Mouse (Mus musculus) macrophage (primary cell): ENCODE data around the gene Nap1l4. TPM values are rescaled to one million over a fixed set of nuclear protein-coding genes. Genes with fewer than 3 reads are reported as not detected.
"Not testable (repeated sequence)": the region's sequence is repeated elsewhere in the genome, so short reads cannot be mapped to it uniquely, and the experiment has no call there.

Source experiments
- H3K27ac ChIP-seq: fragments of 350-480 bp; formaldehyde crosslinking; 2 replicates; pipeline ENCODE4 v1.9.0; 2021
- H3K36me3 ChIP-seq: fragments of 350-480 bp; formaldehyde crosslinking; 2 replicates; pipeline ENCODE4 v1.9.0; 2021; ENCODE audit errors: inconsistent target
- H3K4me3 ChIP-seq: fragments of 350-480 bp; formaldehyde crosslinking; 2 replicates; pipeline ENCODE4 v1.9.0; 2021; ENCODE audit errors: inconsistent target
- H3K79me2 ChIP-seq: fragments of 350-480 bp; formaldehyde crosslinking; 2 replicates; pipeline ENCODE4 v1.9.0; 2021; ENCODE audit errors: inconsistent target
- WGBS: methylation state at CpG from one replicate; pipeline ENCODE4 v1.1.7; 2026; ENCODE audit warnings: inconsistent platforms; ENCODE audit not compliant: missing documents; 5-methylcytosine and 5-hydroxymethylcytosine counted together
- polyA plus RNA-seq: library from polyadenylated mRNA; stranded (reverse); fragments of 250-400 nt; gene quantifications from 3 replicates; pipeline ENCODE4 v1.2.4, GENCODE M21; 2018; ENCODE audit warnings: inconsistent platforms

Gene Nap1l4
- polyA plus RNA-seq, 1 experiment from 2014 or later: 75.6 TPM

DNA sequence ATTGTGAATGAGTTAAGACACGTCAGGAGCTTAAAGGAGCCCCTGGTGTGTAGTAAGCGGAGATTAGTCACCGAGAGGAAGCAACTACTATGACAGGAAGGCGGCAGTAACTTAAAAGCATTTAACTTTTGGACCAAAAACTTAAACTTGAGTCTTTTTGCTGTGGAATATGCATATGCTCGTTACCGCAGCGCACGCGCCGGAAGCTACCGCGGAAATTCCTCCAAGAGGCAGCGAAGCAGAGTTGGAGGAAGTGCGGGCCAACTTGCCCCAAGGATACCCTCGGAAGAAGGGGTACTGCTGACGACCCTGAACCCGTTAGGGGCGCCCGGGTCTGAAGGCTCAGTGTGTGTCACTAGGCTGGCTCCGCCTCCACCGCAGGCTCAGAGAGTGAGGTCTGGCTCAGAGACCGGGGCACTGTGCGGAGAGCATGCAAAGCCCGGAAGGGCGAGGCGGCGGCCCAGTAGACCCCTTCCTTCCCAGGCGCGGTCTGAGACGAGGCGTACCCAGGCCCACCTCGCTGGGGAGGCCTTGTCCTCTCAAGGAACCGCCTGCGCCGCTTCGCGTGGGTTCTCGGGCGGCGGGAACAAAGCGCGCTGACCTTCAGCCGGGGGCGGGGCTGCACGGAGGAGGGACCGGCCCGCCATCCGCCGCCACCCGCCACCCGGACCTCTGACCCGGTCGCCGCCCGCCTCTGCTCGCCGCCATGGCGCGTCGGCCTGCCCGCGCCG, 510 bp downstream of the Nap1l4 start:
- H3K27ac ChIP-seq: peak overlapping the region; percentile 82
- peaks cover 51% of the 10 kb centered on the region for H3K79me2 ChIP-seq
- peak overlapping the region; percentile 83 for H3K4me3 ChIP-seq
- 2% methylated on average over 58 of the region's 63 CpGs for WGBS
- no peaks in the 10 kb centered on the region for H3K36me3 ChIP-seq

DNA sequence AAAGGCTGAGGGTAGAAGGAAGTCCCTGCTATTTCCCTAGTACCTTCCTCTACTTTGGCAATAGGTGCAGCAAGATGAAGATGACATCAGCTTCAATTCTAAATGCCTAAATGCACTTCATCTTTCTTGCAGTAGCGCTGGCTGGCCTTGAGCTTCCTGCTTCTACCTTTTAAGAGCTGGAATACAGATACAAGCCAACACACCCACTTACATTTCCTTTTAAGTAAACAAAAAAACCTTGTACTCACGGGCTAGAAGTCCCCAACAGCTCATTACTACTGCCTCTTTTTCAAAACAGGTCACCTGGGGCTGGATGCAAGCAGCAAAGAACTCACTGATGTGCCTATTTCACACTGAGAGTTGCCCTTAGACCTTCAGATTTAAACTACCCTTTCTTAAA, 2.4 kb downstream of the Nap1l4 start:
- H3K27ac ChIP-seq: no peak overlapping the region
- 32% methylated on average over 2 of the region's 2 CpGs for WGBS
- H3K36me3 ChIP-seq: no peaks in the 10 kb centered on the region
- H3K79me2 ChIP-seq: peaks cover 69% of the 10 kb centered on the region
- H3K4me3 ChIP-seq: no peak overlapping the region

DNA sequence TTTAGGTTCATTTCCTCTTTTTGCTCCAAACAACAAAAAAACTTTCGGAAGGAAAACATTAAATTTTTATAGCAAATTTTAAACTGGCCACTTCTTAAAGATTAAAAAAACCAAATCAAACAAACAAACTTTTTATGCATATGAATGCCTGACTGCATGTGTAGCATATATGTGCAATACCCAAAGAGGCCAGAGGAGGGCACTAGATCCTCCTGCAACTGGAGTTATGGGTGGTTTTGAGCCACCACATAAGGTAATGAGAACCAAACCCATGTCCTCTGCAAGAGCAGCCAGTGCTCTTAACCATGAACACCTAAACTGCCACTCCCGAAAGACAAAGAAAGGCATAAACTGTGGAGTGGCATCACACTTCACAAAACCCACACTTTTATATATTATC, 4.5 kb downstream of the Nap1l4 start:
- Histone ChIP-seq H3K27ac (no peak overlapping the region), H3K36me3 (peaks cover 6% of the 10 kb centered on the region; the same call in 1 of the 2 replicates), H3K79me2 (peaks cover 91% of the 10 kb centered on the region), H3K4me3 (no peak overlapping the region)
- WGBS: 78% methylated on average over 2 of the region's 2 CpGs

DNA sequence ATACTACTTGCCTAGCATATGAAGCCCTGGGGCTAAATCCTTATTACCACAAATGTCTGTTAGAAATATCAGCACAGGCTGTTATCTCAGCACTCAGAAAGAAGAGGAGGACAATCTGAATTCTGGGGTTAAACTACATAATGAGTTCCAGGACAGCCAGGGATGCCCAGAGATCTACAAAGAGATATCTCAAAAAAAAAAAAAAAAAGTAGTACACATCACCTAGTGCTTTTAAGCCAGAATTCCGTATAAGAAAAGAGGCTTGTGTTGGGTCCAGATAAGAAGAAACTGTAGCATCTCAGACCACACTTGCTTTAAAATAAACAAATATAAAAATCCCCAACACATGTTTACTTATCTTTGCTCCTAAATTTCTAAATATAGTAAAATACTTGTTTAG, 10.2 kb downstream of the Nap1l4 start:
- 100% methylated on average over 1 of the region's 1 CpGs for WGBS
- peaks cover 73% of the 10 kb centered on the region for H3K79me2 ChIP-seq
- no peak overlapping the region for H3K27ac ChIP-seq
- no peak overlapping the region for H3K4me3 ChIP-seq
- peaks cover 58% of the 10 kb centered on the region for H3K36me3 ChIP-seq

DNA sequence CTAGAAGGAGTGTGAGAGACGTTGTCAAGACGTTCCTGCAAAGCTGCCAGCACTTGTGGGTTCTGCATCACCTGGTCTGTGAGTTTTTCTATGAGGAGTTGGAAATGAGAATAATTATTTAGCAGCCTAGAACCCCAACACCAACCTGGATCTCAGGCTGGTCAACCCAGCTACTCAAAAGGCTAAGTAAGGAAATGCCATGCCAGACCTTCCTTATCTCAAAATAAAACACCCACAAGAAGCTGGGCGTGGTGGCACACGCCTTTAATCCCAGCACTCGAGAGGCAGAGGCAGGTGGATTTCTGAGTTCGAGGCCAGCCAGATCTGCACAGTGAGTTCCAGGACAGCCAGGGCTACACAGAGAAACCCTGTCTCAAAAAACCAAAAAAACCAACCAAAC, 10.7 kb downstream of the Nap1l4 start:
- Histone ChIP-seq H3K36me3 (peaks cover 62% of the 10 kb centered on the region), H3K79me2 (peaks cover 68% of the 10 kb centered on the region)
- 95% methylated on average over 6 of the region's 6 CpGs for WGBS
- not testable (repeated sequence) for H3K27ac ChIP-seq, H3K4me3 ChIP-seq

DNA sequence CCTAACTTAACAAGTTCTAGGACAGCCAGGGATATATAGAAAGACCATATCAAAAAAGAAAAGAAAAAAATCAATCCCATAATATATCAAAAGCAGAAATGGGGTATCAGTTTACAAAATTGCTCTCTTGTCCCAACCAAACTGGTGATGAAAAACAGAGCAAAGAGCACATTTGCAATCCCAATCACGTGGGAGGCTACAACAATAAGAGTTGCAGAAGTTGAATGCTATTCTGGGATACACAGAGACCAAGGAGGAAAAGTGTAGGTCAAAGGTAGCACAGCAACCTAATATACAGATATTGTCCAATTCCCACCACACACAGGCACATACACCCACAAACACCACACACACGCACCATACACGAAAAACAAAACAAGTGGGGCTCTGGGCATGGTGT, 12.7 kb downstream of the Nap1l4 start:
- Histone ChIP-seq H3K27ac (no peak overlapping the region), H3K36me3 (peaks cover 82% of the 10 kb centered on the region), H3K79me2 (peaks cover 48% of the 10 kb centered on the region), H3K4me3 (no peak overlapping the region)
- WGBS: 86% methylated on average over 3 of the region's 3 CpGs

DNA sequence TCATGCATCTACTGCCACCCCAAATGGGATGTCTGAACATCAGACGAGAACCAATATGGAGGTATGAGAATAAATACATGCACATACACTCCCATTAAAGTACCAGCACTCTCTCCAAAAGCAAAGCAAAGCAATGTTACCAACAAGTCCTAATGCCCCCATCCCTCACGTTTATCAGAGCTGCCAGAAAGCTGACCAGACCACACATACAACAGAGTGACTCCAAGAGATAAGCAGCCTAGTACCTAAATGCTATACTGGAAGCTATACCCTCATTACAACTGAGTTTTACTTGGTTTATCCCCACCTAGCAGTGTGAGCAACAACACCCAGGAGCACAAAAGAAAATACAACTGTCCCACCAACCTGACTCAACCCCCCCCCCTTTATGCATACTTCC, 15.6 kb downstream of the Nap1l4 start:
- H3K36me3 ChIP-seq: peaks cover 99% of the 10 kb centered on the region
- H3K4me3 ChIP-seq: no peak overlapping the region
- H3K79me2 ChIP-seq: peaks cover 19% of the 10 kb centered on the region
- H3K27ac ChIP-seq: no peak overlapping the region
- 88% methylated on average over 2 of the region's 2 CpGs for WGBS

DNA sequence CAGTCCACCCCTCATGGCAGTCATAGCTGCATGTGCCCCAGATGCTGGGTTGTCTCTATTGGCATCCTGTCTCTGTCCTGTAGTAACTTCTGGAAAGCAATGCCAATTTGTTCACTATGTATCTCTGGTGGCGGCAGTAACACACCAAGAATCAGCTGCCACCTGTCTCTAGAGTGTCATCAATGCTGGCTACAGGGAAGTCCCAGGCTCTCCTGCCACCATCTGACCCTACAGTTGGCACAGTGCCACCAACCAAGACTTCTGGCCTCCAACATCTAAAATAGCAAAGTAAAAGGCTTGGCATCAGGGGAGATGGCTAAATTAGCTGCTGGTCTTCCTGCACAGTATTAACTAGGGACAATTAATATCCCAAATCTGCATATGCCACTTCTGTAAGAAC, 16.5 kb downstream of the Nap1l4 start:
- Histone ChIP-seq H3K36me3 (peaks cover 98% of the 10 kb centered on the region), H3K4me3 (no peak overlapping the region), H3K27ac (no peak overlapping the region), H3K79me2 (peaks cover 10% of the 10 kb centered on the region; the same call in 1 of the 2 replicates)
- WGBS: 92% methylated on average over 1 of the region's 1 CpGs

DNA sequence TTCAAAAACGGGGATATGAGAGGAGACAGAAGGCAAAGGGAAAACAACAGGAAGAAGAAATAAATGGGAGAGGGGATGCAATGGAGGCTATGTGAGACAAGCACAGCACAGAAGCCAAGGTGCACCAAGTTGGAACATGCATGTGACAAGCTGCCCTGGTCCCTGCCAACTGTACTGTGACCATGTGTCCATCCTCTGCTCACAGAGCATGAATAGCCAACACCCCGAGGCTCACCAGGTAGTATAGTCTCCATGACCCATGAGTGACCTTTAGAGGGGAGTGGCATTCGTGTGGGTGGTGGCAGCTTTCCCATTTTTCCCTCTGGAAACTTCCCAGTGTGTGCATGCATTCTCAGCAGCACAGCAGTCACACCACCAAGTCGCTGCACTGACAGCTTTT, 29.6 kb downstream of the Nap1l4 start:
- WGBS: 95% methylated on average over 4 of the region's 4 CpGs
- H3K4me3 ChIP-seq: no peak overlapping the region

DNA sequence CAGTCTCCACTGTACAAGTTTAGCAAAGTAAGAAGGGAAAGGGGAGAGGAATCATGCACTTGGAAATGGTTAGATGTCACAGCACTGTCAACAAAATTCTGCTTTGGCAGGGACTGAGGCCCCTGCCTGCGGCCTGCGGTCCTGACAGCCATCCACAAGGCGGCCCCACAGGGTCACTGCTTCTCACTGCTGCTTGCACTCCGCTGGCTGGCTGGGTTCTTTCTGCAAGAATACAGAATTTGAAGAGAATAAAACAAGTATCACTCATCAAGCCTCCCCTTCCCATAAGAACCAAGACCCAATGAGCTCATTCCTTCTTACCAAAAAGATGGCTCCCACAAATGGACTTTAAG, 34.5 kb downstream of the Nap1l4 start:
- Histone ChIP-seq H3K36me3 (peaks cover 47% of the 10 kb centered on the region), H3K27ac (no peak overlapping the region), H3K79me2 (no peaks in the 10 kb centered on the region), H3K4me3 (no peak overlapping the region)
- WGBS: 98% methylated on average over 4 of the region's 4 CpGs

More for the DNA sequence above, 29.6 kb downstream of the Nap1l4 start:
- H3K36me3 ChIP-seq: peaks cover 73% of the 10 kb centered on the region
- no peak overlapping the region for H3K27ac ChIP-seq
- no peaks in the 10 kb centered on the region for H3K79me2 ChIP-seq

DNA sequence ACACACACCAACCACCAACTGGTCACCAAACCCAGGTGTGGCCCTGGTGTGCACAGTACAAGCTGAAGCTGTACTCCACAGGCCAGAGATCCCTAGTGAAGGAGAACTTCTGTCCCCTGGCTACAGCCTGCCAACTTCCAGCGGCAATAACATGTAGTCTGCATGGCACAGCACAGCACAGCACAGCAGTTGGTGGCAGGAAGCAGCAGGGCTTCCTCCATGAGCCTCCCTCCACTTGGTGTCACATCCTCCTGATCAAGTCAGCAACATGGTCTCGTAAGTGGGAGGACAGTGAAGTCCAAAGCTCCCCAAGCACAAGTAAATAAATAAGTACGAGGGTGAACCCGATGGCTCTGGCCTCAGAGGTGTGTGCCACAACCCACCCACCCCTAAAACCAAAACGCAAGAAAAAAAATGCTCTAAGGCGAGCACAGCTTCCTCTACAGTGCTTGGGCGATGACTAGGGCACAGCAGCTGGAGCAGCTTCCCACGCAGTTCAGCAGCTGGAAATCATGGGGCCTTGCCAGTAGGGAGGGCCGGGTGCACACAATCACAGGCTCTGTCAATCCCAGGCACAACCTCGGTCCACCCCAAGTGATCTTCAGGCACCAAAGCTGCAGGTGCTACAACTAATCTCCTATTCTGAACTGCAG, 35.0 kb downstream of the Nap1l4 start:
- Histone ChIP-seq H3K27ac (no peak overlapping the region), H3K4me3 (no peak overlapping the region), H3K79me2 (no peaks in the 10 kb centered on the region), H3K36me3 (peaks cover 42% of the 10 kb centered on the region)
- WGBS: 20% methylated on average over 10 of the region's 10 CpGs

DNA sequence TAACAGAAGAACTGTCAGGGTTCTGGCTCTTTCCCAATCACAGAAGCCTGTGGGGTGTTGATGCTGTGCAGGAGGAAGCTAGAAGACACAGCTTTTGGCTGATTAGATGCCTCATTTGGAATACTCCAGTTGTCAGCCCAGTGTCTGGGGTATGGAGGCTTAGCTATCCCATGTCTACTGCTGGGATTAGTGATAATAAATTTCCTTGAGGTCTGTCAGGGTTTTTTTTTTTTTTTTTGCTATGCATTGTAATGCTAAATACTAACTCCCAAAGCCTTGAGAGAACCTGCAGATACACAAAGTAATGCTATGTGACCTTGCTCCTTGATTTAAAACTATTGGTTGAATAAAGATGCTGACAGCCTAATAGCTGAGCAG, 37.6 kb downstream of the Nap1l4 start:
- Histone ChIP-seq H3K79me2 (no peaks in the 10 kb centered on the region), H3K36me3 (peaks cover 20% of the 10 kb centered on the region), H3K27ac (no peak overlapping the region), H3K4me3 (no peak overlapping the region)

DNA sequence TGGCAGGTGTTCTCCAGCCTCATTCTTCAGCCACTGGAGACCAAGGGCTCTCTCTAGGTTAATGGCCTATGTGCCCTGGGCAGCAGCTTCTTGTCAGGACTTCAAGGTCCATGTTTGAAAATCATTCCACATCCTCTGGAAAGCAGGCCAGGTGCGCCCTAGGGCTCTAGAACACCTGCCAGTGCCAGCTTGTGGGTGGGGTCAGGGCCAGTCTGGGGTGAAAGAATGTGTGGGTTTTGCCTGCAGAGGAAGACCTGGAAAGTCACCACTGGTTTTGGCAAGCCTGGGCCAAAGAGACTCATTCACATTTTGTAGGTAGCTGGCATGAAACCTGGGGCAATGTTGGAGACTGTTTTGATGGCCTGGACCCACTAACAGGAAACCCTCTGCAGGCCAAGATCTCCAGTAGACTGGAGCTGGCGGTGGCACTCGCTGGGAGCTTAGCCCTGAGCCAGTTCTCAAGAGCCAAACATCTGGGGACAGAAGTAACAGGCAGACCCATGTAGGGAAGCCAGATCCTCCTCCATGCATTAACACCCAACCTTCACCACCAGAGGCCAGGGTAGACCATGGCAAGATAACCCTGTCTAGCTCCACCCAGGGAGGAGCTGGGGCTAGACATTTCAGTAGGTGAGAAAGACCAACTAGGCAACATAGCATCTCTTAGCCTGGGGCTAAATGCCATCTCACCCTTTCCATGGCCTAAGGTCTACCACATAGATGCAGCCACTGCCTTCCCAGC, 38.1 kb downstream of the Nap1l4 start:
- H3K4me3 ChIP-seq: no peak overlapping the region
- no peak overlapping the region for H3K27ac ChIP-seq
- WGBS: 81% methylated on average over 3 of the region's 3 CpGs
- no peaks in the 10 kb centered on the region for H3K79me2 ChIP-seq
- peaks cover 20% of the 10 kb centered on the region for H3K36me3 ChIP-seq

DNA sequence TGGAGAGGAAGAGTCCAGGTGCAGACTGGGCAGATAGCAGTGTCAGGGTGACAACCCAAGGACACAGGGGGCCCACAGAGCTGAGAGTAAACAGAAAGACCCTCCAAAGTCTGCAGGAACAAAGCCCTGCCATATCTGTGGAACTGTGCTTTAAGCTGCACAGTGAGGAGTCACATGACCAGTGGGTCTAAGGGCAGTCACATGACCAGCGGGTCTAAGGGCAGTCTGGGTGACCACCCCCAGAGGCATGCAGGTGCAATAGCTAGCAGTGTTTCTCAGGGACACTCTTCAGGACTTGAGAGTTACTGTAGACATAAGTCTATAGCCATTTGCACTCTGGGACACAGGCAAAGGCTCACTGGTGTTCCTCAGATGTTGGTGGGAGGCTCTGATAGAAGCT, 39.3 kb downstream of the Nap1l4 start:
- Histone ChIP-seq H3K36me3 (peaks cover 12% of the 10 kb centered on the region), H3K27ac (no peak overlapping the region), H3K4me3 (no peak overlapping the region), H3K79me2 (no peaks in the 10 kb centered on the region)
- 76% methylated on average over 1 of the region's 1 CpGs for WGBS

DNA sequence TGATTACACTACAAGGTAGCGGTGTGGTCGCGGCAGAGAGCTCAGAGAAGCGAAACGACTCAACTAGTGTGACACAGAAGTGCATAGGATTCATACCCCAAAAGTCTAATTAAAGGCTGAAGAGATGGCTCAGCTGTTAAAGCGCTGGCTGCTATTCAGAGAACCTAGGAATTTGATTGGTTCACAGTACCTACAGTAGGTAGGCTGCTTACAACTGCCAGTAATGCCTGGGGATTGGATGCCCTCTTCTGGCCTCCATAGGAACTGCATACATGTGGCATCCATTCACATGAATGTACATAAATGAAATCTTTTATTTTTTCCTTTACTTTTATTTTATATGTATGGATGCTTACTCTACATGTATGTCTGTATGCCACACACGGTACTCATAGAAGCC, 42.2 kb downstream of the Nap1l4 start:
- H3K79me2 ChIP-seq: no peaks in the 10 kb centered on the region
- H3K4me3 ChIP-seq: no peak overlapping the region
- no peaks in the 10 kb centered on the region for H3K36me3 ChIP-seq
- WGBS: 51% methylated on average over 7 of the region's 7 CpGs
- H3K27ac ChIP-seq: no peak overlapping the region
